ENCODE assay signal across 12 mouse cellular contexts in genomic region chr4:138037110-138037509, GRCm38 (mm10). TPM values are rescaled to one million over a fixed set of nuclear protein-coding genes. Genes with fewer than 3 reads are reported as not detected.
DNase-seq lines count a peak whose midpoint lies in the region; ATAC-seq and TF ChIP-seq lines count a peak whose summit lies in the region.
"Had no signal": no experiment of that assay in that cellular context is flagged by ENCODE, and none has a peak within 500 bp of the region (broad histone marks: within the 10 kb centered on the region; RNA-seq: fewer than 3 reads in every experiment).

No protein-coding gene starts in this region.

- DNase-seq in left cerebral cortex, adult 2 months (ENCODE audit: extremely low spot score in 1 of 2, low spot score in 2 of 2): no peak
- no peak for DNase-seq in left cerebral cortex, adult 11 months (ENCODE audit: low spot score)
- DNase-seq in forebrain, embryonic 11.5 days (ENCODE audit: low spot score): no peak
- no peak for DNase-seq in hindbrain, postnatal 0 days (ENCODE audit: low spot score)
- DNase-seq in T-cell, adult 2 months (ENCODE audit: low spot score): no peak
- no peak for DNase-seq in heart, adult 11 months
- DNase-seq: cerebellum, postnatal 14 days; kidney, adult 9 months; lung, postnatal 14 days; thymus, adult 2 months had no signal

- peaks cover 7% of the 10 kb centered on the region for H3K4me1 ChIP-seq in forebrain, embryonic 11.5 days (replicated peaks; ENCODE audit: control insufficient read depth, insufficient read depth, low read length)
- H3K4me1 ChIP-seq in hindbrain, postnatal 0 days (ENCODE audit: insufficient read depth, low read length): peaks cover 16% of the 10 kb centered on the region; the same call in 1 of the 2 replicates
- peaks cover 19% of the 10 kb centered on the region for H3K4me1 ChIP-seq in neural tube, embryonic 12.5 days

- intact Hi-C loops in left cerebral cortex, adult 2 months (cut with DNase I): loop anchor here (5.0 kb wide), 1 partner anchor 70 kb away; no protein-coding TSS in a partner anchor

- H3K4me2 ChIP-seq in forebrain, embryonic 11.5 days (ENCODE audit: low read depth, low read length, severe bottlenecking): 0 out of 2 replicates have a peak overlapping the region, but pooled peaks have one; percentile 18
- H3K4me2 ChIP-seq in hindbrain, postnatal 0 days (ENCODE audit: low read depth, low read length): no peak overlapping the region
- 0 out of 2 replicates have a peak overlapping the region, but pooled peaks have one; percentile 30 for H3K4me2 ChIP-seq in neural tube, embryonic 12.5 days (replicated peaks)

- no peaks in the 10 kb centered on the region for H3K9me3 ChIP-seq in forebrain, embryonic 11.5 days (ENCODE audit: control insufficient read depth, low read length)
- H3K9me3 ChIP-seq in hindbrain, postnatal 0 days (ENCODE audit: low read length): no peaks in the 10 kb centered on the region
- no peaks in the 10 kb centered on the region for H3K9me3 ChIP-seq in neural tube, embryonic 12.5 days

- H3K27ac ChIP-seq in left cerebral cortex, adult 2 months: peak overlapping the region; percentile 87
- 0 out of 2 replicates have a peak overlapping the region, but pooled peaks have one; percentile 46 for H3K27ac ChIP-seq in forebrain, embryonic 11.5 days (ENCODE audit: low read depth, low read length)
- peak overlapping the region; percentile 48; the same call in 1 of the 2 replicates for H3K27ac ChIP-seq in hindbrain, postnatal 0 days
- no peak overlapping the region for H3K27ac ChIP-seq in neural tube, embryonic 12.5 days

- 51% methylated on average over 8 of the region's 8 CpGs for WGBS in forebrain, embryonic 11.5 days
- WGBS in hindbrain, postnatal 0 days: 34% methylated on average over 8 of the region's 8 CpGs
- 30% methylated on average over 8 of the region's 8 CpGs for WGBS in neural tube, embryonic 12.5 days

- no peak overlapping the region for H3K4me3 ChIP-seq in left cerebral cortex, adult 2 months
- no peak overlapping the region for H3K4me3 ChIP-seq in forebrain, embryonic 11.5 days (ENCODE audit: low read depth, low read length)
- no peak overlapping the region for H3K4me3 ChIP-seq in hindbrain, postnatal 0 days (ENCODE audit: low read length)
- H3K4me3 ChIP-seq in neural tube, embryonic 12.5 days: no peak overlapping the region

- no peaks in the 10 kb centered on the region; the same call in 1 of the 2 replicates for H3K36me3 ChIP-seq in forebrain, embryonic 11.5 days (ENCODE audit: control insufficient read depth, insufficient read depth, low read length)
- no peaks in the 10 kb centered on the region; the same call in 1 of the 2 replicates for H3K36me3 ChIP-seq in hindbrain, postnatal 0 days (ENCODE audit: insufficient read depth, low read length)
- H3K36me3 ChIP-seq in neural tube, embryonic 12.5 days: peaks cover 14% of the 10 kb centered on the region

- no peak overlapping the region for H3K9ac ChIP-seq in forebrain, embryonic 11.5 days (ENCODE audit: low read length)
- H3K9ac ChIP-seq in hindbrain, postnatal 0 days (replicated peaks; ENCODE audit: low read length): no peak overlapping the region; the same call in 1 of the 2 replicates
- H3K9ac ChIP-seq in neural tube, embryonic 12.5 days: no peak overlapping the region

- H3K27me3 ChIP-seq in forebrain, embryonic 11.5 days (ENCODE audit: control insufficient read depth, insufficient read depth, low read length): no peaks in the 10 kb centered on the region
- H3K27me3 ChIP-seq in hindbrain, postnatal 0 days (ENCODE audit: insufficient read depth, low read length): no peaks in the 10 kb centered on the region
- H3K27me3 ChIP-seq in neural tube, embryonic 12.5 days (replicated peaks): no peaks in the 10 kb centered on the region

- no peak; the same call in 1 of the 2 replicates for TF ChIP-seq CTCF in left cerebral cortex, adult 2 months (IDR thresholded peaks at IDR 0.05)
- TF ChIP-seq CTCF in hindbrain, postnatal 0 days (IDR thresholded peaks at IDR 0.05; ENCODE audit: low read depth): 0 out of 2 replicates have a peak, but pooled peaks have one; percentile 9

- ATAC-seq in forebrain, embryonic 11.5 days (replicated peaks; ENCODE audit: low FRiP score): no peak
- no peak for ATAC-seq in hindbrain, postnatal 0 days
- no peak for ATAC-seq in neural tube, embryonic 12.5 days (ENCODE audit: low FRiP score, low read depth)
- no peak for ATAC-seq in megakaryocyte progenitor cell, adult 5-6 weeks (replicated peaks; ENCODE audit: poor library complexity)

RNA-seq across cellular contexts. Expression of gene Eif4g3, which starts 44.3 kb away (rescaled TPM):
- total RNA-seq in left cerebral cortex, adult 2 months (2021): 100 to 1,000 TPM; 179 to 187 TPM
- 57.3 and 57.6 TPM in 2 replicates for polyA plus RNA-seq in forebrain, embryonic 11.5 days (2014; fragmentation: Nextera tagmentation; extraction: Ambion mirVana)
- 51.1 and 55.9 TPM in 2 replicates for total RNA-seq in hindbrain, postnatal 0 days (2014; rRNA removed)
- polyA plus RNA-seq in hindbrain, postnatal 0 days (2015; fragmentation: Nextera tagmentation; extraction: Ambion mirVana): 32.3 and 36.5 TPM in 2 replicates
- 60.4 and 60.5 TPM in 2 replicates for polyA plus RNA-seq in neural tube, embryonic 12.5 days (2016; fragmentation: Nextera tagmentation; extraction: Ambion mirVana)
- 60.3 and 60.4 TPM in 2 replicates for total RNA-seq in megakaryocyte progenitor cell, adult 5-6 weeks (2015)
- 36.9 and 39.1 TPM in 2 replicates for total RNA-seq in megakaryocyte progenitor cell, adult 5-6 weeks (2017)
